Mouse (Mus musculus) thymus, postnatal 4 days (tissue): ENCODE results near the gene Lrp10.

Experiments
- DNase-seq: peaks from one replicate; pipeline ENCODE4 v3.0.0; 2021

The Lrp10 gene

GRCm38 (mm10) chr14:54463959-54464292 is at the start of gene Lrp10:
Gene Lrp10 (plus strand): TSS chr14:54464137.
- peak; percentile 97 for DNase-seq

DNA sequence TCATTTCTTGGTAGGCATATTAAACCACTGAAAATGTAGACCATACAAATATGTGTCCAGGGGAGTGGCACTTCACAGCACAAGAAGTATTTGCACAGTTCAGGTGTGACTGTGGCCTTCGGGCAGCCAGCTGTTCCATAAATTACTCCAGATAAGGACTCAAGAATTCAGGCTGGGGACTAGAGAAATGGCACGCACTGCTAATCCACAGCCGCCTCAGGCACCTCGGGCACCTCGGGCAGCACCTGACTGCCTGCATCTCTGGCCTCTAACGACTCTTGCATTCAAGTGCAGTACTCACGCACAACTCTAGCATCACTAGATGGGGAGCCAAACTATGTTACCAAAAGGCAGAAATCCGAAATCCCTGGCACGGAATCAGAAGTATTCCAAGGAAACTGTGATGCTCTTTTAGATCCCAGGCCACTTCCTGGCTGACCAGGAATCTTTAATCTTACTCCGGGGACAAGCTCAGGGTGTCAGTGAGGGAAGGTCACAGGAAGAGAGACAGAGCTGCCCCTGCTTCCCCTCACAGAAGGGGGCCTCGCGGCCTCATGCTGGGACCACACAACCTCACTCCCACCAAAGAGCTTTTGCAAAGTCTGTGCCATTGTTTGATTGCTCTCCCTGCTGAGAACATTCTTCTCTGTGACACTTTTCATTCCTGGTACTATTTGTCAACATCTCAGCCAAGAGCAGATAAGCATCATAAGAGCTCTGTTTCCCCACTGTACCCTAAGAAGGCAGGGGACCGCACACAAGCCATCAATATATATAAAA is 48.5 kb upstream of the Lrp10 start:
- no peak for DNase-seq

GRCm38 (mm10) chr14:54416229-54416775 is 47.6 kb upstream of the Lrp10 start:
- no peak for DNase-seq

GRCm38 (mm10) chr14:54416830-54417229 is 47.1 kb upstream of the Lrp10 start:
- no peak for DNase-seq

- DNase-seq = no peak
Observed at GRCm38 (mm10) chr14:54417623-54418081, 46.3 kb upstream of the Lrp10 start, which contains the start of gene Slc7a7. Gene Slc7a7 (minus strand): TSS chr14:54417780.

GRCm38 (mm10) chr14:54421014-54421413 is 42.9 kb upstream of the Lrp10 start:
- no peak for DNase-seq

- peak; percentile 45 for DNase-seq
Observed at GRCm38 (mm10) chr14:54423406-54423805, 40.5 kb upstream of the Lrp10 start.

DNA sequence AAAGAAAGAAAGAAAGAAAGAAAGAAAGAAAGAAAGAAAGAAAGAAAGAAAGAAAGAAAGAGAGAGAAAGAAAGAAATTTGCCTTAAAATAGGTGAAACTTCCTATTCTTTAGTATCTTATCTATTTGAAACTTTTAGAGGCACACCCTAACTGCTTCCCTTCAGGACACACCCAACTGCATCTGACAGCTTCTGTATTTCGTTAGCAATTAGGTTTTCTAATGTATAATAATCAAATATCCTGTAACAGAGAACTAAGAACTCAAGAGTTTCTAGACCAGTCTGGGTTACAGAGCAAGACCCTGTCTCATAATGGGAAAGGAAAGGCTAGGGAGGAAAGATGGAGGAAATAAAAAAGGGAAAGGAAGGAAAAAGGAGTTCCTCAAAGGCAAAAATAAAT is 39.3 kb upstream of the Lrp10 start:
- DNase-seq = no peak

GRCm38 (mm10) chr14:54425540-54425939 is 38.4 kb upstream of the Lrp10 start:
- no peak for DNase-seq

- peak; percentile 8 for DNase-seq
Observed at GRCm38 (mm10) chr14:54426003-54426688, 37.8 kb upstream of the Lrp10 start.

DNA sequence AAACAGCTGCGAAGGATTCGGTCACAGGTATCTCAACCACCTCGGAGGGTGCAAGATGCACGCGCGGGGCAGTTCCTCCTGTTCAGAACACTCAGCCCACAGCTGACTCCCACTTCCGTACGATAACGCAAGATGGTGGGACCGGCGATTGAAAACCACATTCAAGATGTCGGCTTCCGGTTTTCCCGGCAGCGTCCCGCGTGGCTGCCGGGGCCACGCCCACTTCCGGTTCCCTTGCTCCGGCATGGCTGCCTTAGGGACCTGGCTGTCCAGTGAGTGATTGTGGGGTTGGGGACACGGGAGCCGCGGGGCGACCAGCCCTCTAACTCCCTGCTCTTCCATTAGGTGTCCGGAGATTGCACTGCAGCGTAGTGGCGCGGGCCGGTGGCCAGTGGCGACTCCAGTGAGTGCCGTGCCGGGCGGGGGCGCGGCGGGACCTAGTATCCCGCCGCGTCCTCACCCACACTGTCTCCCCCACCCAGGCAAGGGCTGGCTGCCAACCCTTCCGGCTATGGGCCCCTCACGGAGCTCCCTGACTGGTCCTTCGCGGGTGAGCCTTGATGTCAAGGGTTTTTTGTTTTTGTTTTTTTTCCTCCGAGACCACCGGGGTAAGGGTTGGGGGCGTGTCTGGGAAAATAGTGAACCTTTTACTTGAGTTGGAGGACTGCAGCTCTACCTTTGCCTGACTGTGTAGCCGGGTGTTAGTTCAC is 37.1 kb upstream of the Lrp10 start, which contains the start of gene Mrpl52:
Mrpl52 (plus strand) TSS at position 221 of the 710 bp plus-strand sequence.
- peak; percentile 89 for DNase-seq

DNA sequence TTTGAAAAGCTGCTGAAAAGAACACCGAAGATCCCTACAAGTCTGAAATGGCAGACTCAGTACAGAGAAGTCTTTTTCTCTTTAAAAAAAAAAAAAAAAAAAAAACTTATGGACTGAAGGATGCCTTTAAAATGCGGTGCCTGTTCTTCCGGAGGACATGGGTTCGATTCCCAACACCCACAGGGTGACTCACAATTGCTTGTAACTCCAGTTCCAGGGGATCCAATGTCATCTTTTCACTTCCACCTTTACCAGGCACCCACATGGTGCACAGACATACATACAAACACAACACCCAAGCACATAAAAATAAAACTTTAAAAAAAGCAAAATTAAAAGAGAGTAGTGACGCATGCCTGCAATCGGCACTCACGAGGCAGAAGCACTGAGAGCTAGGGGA is 36.2 kb upstream of the Lrp10 start:
- DNase-seq = peak; percentile 6

DNA sequence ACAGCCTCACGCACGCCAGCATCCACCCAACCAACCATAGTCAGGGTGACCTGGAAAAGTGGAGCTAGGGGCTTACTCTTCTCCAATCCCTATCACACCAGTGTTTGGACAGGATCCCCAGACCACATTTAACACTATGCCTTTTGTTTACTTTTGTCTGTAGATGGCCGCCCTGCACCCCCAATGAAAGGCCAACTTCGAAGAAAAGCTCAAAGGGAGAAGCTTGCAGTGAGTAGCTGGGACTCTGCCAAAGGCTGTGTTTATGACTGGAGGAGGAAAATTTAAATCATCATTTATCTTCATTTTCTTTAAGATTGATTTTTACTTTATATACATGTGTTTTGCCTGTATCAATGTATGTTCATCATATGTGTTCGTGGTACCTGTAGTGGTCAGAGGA is 35.5 kb upstream of the Lrp10 start:
- no peak for DNase-seq

DNA sequence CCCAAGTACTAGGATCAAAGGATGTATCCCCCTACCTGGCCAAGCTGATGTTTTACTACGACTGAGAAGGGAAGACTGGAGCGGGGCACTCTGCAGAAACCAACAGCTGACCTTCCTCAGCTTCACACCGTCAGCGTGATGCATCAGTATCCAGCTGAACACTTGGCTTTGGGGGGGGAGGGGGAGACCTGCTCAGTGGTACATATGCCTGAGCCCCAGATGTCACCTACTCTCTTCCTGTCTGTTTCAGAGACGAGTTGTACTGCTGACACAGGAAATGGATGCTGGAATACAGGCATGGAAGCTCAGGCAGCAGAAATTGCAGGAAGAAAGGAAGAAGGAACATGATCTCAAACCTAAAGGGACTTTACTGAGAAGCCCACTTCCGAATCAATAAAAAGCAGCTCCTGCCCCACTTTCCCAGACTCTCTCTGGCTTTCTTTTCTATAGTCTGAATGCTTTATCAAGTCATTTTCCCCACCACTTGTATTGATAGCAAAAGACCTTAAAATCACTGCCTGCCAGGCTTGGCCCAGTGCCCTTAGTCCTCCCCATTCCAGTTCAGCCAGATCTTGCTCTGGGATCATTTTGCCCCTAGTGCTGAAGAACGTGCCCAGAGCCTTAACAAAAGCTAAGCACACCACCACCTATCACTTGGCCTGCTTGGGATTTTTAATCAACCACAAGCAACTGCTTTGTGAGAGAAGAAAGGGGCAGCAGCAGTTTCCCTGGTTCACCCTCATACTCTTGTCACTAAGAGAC is 34.4 kb upstream of the Lrp10 start:
- DNase-seq = peak; percentile 58

- no peak for DNase-seq
Observed at GRCm38 (mm10) chr14:54430406-54431145, 33.4 kb upstream of the Lrp10 start.

DNA sequence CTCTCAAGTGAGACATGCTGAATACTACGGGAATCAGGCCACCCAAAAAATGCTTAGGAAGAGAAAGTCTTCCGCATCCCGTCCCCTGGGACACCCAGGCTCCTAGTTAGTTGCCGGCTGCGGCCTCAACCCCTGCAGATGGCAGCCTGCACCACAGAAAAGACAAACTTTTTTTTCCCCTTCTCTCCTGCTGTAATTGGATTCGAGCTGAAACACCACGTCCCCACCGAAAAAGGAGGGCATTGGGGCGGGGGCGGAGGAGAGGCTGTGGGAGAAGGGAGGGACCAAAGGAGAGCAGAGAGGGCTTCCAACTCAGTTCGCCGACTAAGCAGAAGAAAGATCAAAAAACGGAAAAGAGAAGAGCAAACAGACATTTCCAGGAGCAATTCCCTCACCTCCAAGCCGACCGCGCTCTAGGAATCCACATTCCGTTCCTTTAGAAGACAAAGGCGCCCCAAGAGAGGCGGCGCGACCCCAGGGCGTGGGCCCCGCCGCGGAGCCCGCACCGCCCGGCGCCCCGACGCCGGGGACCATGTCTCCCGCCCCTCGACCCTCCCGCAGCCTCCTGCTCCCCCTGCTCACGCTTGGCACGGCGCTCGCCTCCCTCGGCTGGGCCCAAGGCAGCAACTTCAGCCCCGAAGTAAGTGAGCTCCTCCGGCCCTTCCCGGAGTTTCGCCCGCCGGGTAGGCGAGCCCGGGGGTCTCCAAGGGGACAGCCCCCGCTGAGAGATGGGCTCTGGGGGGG is 32.4 kb upstream of the Lrp10 start, which contains the start of gene Mmp14:
Mmp14 (plus strand) TSS at position 279 of the 744 bp plus-strand sequence.
- DNase-seq = peak; percentile 69

DNA sequence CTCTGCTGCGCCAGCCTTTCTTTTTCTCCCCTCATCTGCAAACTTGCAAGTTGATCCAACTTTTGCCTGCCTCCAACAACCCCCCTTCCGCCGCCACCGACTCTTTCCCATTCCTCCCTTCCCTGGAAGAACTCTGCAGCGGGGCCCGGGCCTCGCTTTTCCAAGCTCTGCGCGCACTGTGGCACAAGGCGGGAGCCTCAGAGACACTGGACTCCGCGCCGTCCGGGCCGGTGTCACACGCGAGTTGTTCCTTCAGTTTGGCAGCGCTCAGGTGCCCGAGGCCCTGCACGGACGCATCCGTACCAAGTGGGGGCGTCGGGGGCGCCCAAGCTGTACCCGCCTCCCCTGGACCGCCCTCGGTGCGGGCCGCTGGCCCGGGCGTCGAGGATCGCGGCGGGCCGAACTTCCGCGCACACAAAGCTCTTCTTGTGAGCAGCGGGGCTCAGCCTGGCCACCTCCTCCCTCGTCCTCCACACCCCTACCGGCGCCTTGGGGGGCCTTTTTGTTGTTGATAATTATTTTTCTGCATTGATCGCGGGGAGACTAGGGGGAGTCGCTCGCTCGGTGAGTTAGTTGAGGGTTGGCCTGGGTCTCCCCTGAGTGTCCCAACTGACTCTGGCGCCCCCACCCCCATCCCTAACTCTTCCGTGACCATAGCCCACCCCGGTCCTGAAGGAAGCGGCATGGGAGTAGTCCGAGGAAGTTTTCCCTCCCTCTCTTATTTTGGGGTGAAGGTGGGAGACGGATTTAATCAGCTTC is 31.7 kb upstream of the Lrp10 start:
- peak; percentile 72 for DNase-seq

DNA sequence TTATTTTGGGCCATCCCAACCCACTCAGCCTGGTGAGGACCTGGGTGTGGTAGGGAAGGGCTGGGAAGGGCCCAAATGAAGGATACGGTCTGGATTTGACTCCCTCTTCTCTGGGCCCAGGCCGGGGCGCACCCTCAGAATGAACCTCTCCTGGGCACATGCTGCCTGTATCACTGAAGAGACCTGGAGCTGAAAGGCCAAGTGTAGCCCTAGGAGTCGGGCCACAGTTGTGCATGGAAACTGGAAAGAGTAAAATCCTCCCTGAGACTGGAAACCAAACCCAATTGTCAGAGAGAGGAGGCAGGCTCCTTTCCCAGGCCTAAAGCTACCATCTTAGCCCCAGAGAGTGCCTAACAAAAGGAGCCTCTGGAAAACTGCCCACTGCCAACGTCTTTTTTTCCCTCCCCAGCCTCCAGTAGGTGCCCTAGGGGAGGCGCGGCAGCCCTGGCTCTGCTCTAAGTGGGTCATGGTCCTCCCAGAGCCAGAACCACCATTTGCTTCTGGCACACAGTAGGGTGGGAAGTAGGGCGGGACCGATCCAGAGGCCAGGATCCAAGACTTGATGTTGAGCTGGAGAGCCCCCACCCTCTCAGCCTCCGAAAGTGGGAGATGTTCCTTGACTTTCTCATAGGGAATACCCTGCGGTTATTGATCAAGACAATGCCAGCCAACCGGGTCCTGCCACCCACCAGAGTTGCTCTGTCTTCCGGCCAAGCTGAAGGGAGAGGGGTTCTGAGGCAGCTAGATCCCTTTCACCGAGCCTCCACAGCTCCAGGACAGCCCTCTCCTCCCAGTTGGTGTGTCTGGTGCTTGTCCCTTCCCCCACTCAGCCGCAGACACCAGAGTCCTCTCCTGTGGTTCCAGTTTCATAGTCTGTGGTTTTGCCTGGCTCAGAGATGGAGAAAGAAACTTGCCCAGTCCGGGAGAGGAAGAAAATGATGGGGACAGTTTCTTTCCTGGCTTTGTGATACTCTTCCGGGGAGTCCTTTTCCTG is 30.8 kb upstream of the Lrp10 start:
- DNase-seq = no peak
